Mouse (Mus musculus): ENCODE measurements at regions not wholly inside any gene's neighbourhood (a gene's known extent, or its start where the extent isn't known, plus 50 kb on each side); places are given as distances from the start of the nearest gene placed in this dataset.
"Not testable (repeated sequence)": the region's sequence is repeated elsewhere in the genome, so short reads cannot be mapped to it uniquely, and the experiment has no call there.

DNA sequence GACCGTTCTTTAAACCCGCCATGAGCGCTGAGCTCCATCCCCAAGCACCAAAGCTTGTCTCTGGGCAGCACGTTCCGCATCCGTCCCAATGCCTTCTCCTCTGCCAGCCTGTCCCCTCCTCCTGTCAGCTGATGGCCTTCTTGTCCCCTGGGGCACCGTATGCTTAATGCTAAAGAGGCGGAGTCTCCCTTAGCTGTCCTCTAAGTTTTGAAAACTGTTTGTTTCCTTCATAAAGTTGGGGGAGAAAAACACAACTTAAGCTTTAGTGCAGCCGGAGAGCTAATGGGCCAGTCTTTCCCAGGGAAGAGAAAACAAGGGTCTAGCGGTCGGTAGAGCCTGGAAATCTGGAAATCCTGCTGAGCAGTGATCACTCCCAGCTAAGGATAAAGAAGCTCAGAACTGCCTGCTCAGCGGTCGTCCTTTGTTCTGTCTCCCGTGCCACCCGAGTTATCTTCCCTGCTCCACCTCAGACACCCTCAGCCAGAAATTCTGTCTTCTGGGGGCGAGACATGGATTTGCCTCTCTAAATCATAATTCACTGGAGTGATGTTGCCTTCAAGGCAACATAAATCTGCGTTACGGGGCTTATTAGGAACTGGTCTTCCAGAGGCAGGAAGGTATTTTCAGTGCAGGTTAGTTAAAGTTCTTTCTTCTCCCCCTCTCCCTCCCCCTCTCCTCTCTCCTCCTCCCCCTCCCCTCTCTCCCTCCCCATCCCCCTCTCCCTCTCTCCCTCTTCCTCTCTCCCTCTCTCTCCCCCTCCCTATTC is 117.0 kb upstream of the Dlg1 start:
- no peaks in the 10 kb centered on the region for H3K27me3 ChIP-seq (ENCODE audit: control insufficient read depth, insufficient read depth, low read length)
- no peaks in the 10 kb centered on the region; the same call in 1 of the 2 replicates for H3K4me1 ChIP-seq (ENCODE audit: control insufficient read depth, insufficient read depth, low read length)
- H3K4me3 ChIP-seq (ENCODE audit: control insufficient read depth, low read depth, low read length): no peak overlapping the region
- TF ChIP-seq CTCF (IDR thresholded peaks at IDR 0.05; ENCODE audit: control insufficient read depth, insufficient read depth, insufficient replicate concordance, low read depth, low read length): no peak
- TF ChIP-seq POLR2A (IDR thresholded peaks at IDR 0.05; ENCODE audit: control insufficient read depth, low read depth, low read length): no peak
- H3K27ac ChIP-seq (ENCODE audit: control insufficient read depth, insufficient read depth, low read depth, low read length): no peak overlapping the region
- H3K36me3 ChIP-seq (ENCODE audit: control insufficient read depth, insufficient read depth, low read length): no peaks in the 10 kb centered on the region

DNA sequence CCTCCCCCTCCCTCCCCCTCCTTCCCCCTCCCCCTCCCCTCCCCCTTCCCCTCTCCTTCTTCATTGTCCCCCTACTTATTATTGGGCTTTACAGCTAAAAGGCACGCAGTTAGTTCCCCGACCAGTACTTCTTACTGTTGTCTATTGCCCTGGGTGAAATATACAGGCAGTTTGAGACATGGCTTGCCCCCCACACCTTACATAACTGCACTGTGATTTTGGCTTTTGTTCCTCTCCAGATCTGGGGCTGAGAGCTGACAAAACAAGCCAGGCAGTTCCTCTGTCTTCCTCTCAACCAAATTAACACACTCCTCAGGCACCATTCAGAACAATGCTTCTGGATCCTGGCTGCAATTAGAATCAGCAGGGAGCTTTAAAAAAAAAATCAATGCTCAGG is 116.4 kb upstream of the Dlg1 start:
- H3K27me3 ChIP-seq (ENCODE audit: control insufficient read depth, insufficient read depth, low read length): no peaks in the 10 kb centered on the region
- no peak overlapping the region for H3K27ac ChIP-seq (ENCODE audit: control insufficient read depth, insufficient read depth, low read depth, low read length)
- TF ChIP-seq POLR2A (IDR thresholded peaks at IDR 0.05; ENCODE audit: control insufficient read depth, low read depth, low read length) (no peak), CTCF (IDR thresholded peaks at IDR 0.05; ENCODE audit: control insufficient read depth, insufficient read depth, insufficient replicate concordance, low read depth, low read length) (no peak)
- no peaks in the 10 kb centered on the region for H3K36me3 ChIP-seq (ENCODE audit: control insufficient read depth, insufficient read depth, low read length)
- no peak overlapping the region for H3K4me3 ChIP-seq (ENCODE audit: control insufficient read depth, low read depth, low read length)
- no peaks in the 10 kb centered on the region; the same call in 1 of the 2 replicates for H3K4me1 ChIP-seq (ENCODE audit: control insufficient read depth, insufficient read depth, low read length)

DNA sequence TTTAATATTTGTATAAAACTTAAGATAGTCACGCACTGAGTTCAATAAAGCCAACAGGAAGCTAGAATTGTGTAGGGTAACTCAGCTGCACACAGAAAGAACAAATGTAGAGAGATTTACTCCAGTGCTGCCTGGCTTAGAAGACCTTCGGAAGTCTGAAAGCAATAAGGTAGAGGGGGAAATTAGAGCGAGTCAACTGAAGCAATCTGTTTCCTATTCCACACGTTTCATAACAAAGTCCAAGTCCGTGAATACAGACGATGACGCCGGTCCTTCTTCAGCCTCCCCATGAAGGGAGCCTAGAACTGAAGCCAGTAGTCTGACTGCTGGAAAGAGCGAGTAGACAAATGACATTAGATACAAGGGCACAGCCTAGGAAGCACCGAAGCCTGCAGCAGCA is 115.9 kb upstream of the Dlg1 start:
- TF ChIP-seq POLR2A (IDR thresholded peaks at IDR 0.05; ENCODE audit: control insufficient read depth, low read depth, low read length) (no peak), CTCF (IDR thresholded peaks at IDR 0.05; ENCODE audit: control insufficient read depth, insufficient read depth, insufficient replicate concordance, low read depth, low read length) (no peak)
- no peaks in the 10 kb centered on the region; the same call in 1 of the 2 replicates for H3K4me1 ChIP-seq (ENCODE audit: control insufficient read depth, insufficient read depth, low read length)
- H3K27ac ChIP-seq (ENCODE audit: control insufficient read depth, insufficient read depth, low read depth, low read length): no peak overlapping the region
- H3K4me3 ChIP-seq (ENCODE audit: control insufficient read depth, low read depth, low read length): peak overlapping the region; percentile 67
- no peaks in the 10 kb centered on the region for H3K27me3 ChIP-seq (ENCODE audit: control insufficient read depth, insufficient read depth, low read length)
- H3K36me3 ChIP-seq (ENCODE audit: control insufficient read depth, insufficient read depth, low read length): no peaks in the 10 kb centered on the region

DNA sequence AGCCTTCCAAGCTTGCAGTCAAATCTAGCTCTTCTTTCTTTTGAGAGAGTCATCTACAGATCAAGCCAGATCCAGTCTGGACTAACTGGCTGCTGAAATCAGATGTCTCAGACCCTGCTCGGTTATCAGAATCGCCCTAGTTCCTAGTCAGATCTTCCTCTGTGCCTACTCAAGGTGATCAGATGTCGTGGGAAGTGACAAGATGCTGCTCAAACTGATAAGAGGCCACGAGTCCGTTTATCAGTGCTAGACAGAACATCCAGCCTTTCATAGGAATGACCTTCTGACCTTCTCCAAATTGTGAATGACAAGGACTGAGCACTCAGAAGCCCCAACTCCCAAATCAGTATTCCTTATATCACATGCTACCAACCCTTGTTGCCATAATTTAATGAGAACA is 113.3 kb upstream of the Dlg1 start:
- TF ChIP-seq CTCF (IDR thresholded peaks at IDR 0.05; ENCODE audit: control insufficient read depth, insufficient read depth, insufficient replicate concordance, low read depth, low read length) (no peak), POLR2A (IDR thresholded peaks at IDR 0.05; ENCODE audit: control insufficient read depth, low read depth, low read length) (no peak)
- no peaks in the 10 kb centered on the region; the same call in 1 of the 2 replicates for H3K4me1 ChIP-seq (ENCODE audit: control insufficient read depth, insufficient read depth, low read length)
- no peaks in the 10 kb centered on the region for H3K27me3 ChIP-seq (ENCODE audit: control insufficient read depth, insufficient read depth, low read length)
- H3K27ac ChIP-seq (ENCODE audit: control insufficient read depth, insufficient read depth, low read depth, low read length): no peak overlapping the region
- no peak overlapping the region for H3K4me3 ChIP-seq (ENCODE audit: control insufficient read depth, low read depth, low read length)
- H3K36me3 ChIP-seq (ENCODE audit: control insufficient read depth, insufficient read depth, low read length): no peaks in the 10 kb centered on the region

DNA sequence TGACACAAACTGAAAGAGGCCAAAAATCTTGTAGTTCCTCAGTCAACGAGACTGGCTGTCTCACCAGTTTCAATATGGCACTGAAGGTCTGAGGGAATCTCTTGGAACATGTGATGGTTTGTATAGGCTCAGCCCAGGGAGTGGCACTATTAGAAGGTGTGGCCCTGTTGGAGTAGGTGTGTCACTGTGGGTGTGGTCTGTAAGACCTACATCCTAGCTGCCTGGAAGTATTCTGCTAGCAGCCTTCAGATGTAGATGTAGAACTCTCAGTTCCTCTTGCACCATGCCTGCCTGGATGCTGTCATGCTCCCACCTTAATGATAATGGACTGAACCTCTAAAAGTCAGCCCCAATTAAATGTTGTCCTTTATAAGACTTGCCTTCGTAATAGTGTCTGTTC is 112.7 kb upstream of the Dlg1 start:
- H3K36me3 ChIP-seq (ENCODE audit: control insufficient read depth, insufficient read depth, low read length); H3K27me3 ChIP-seq (ENCODE audit: control insufficient read depth, insufficient read depth, low read length); H3K4me3 ChIP-seq (ENCODE audit: control insufficient read depth, low read depth, low read length); H3K27ac ChIP-seq (ENCODE audit: control insufficient read depth, insufficient read depth, low read depth, low read length); H3K4me1 ChIP-seq (ENCODE audit: control insufficient read depth, insufficient read depth, low read length): not testable (repeated sequence)

DNA sequence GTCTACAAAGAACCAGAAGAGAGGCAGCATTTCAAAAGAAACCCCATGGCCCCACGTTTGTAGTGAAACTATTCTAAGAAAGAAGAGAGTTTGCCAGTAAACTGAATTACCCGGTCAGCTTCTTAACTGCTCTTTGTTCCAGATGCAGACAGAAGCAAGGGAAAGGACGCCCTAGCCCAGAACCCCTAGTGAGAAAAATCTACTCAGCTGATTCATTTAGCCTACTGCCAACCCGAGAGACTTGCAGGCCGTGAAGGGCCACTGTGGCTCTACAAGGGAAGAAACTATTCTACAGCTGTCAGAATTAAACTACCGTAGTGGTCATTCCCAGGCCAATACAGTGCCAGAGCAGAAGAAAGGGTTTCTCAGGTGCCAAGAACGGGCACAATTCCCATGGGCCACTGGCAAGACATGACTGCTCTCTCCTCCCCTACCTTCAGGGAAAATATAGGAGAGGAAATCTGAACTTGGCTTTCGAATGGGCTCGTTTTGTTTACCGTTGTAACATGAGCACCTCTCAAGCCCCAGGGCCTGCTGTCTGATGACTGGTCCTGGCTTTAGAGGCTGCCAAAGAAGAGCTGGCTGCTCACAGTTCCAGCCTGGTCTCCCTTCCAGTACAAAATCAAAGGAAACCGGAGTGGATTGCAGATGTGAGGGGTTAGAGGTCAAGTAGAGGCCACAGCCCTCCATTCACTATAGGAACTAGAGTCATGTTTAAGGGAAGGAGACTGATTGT is 111.7 kb upstream of the Dlg1 start:
- TF ChIP-seq POLR2A (IDR thresholded peaks at IDR 0.05; ENCODE audit: control insufficient read depth, low read depth, low read length) (no peak), CTCF (IDR thresholded peaks at IDR 0.05; ENCODE audit: control insufficient read depth, insufficient read depth, insufficient replicate concordance, low read depth, low read length) (no peak)
- no peaks in the 10 kb centered on the region for H3K27me3 ChIP-seq (ENCODE audit: control insufficient read depth, insufficient read depth, low read length)
- no peaks in the 10 kb centered on the region; the same call in 1 of the 2 replicates for H3K4me1 ChIP-seq (ENCODE audit: control insufficient read depth, insufficient read depth, low read length)

DNA sequence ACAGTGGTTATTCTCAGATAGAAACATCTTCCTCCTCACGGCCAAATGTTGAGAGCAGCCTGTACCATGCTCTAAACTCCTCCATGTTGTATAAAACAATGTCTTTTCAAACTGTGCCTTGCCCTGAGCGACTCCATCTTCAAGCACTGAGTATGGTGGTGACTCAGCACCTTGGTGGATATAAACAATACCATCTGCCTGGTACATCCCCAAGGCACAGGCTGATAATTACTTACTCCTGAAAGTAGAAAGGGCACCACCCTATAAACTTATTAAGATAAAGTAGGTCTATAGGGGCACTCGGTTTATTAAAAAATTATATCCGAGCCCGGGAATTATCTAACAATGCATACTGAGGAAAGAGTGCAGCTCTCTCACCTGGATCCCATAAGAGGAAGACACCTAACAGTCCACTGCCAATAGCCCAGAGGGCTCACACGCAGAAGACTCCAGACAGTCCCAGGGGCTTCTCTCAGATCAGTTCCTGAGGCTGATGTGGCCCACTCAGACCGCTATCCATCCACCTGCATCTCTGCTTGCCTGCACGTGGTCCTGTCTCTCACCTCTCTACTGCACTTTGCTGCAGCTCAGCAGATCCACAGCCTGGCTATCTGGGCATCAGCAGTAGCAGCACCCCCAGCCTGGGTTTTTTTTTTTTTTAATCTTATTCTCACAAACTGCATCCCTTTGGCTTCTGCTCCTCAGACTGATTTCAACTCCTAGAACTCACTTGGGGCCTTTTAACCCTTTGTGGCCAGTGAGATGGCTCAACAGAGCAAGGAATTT is 109.7 kb upstream of the Dlg1 start:
- no peak overlapping the region for H3K27ac ChIP-seq (ENCODE audit: control insufficient read depth, insufficient read depth, low read depth, low read length)
- H3K4me1 ChIP-seq (ENCODE audit: control insufficient read depth, insufficient read depth, low read length): no peaks in the 10 kb centered on the region
- H3K36me3 ChIP-seq (ENCODE audit: control insufficient read depth, insufficient read depth, low read length): no peaks in the 10 kb centered on the region
- no peak overlapping the region for H3K4me3 ChIP-seq (ENCODE audit: control insufficient read depth, low read depth, low read length)
- TF ChIP-seq CTCF (IDR thresholded peaks at IDR 0.05; ENCODE audit: control insufficient read depth, insufficient read depth, insufficient replicate concordance, low read depth, low read length) (no peak), POLR2A (IDR thresholded peaks at IDR 0.05; ENCODE audit: control insufficient read depth, low read depth, low read length) (no peak)
- H3K27me3 ChIP-seq (ENCODE audit: control insufficient read depth, insufficient read depth, low read length): no peaks in the 10 kb centered on the region

More for the DNA sequence above, 111.7 kb upstream of the Dlg1 start:
- Histone ChIP-seq H3K36me3 (ENCODE audit: control insufficient read depth, insufficient read depth, low read length) (no peaks in the 10 kb centered on the region), H3K4me3 (ENCODE audit: control insufficient read depth, low read depth, low read length) (no peak overlapping the region), H3K27ac (ENCODE audit: control insufficient read depth, insufficient read depth, low read depth, low read length) (no peak overlapping the region)
